Mouse (Mus musculus): ENCODE results near the gene 4931414P19Rik.

DNA sequence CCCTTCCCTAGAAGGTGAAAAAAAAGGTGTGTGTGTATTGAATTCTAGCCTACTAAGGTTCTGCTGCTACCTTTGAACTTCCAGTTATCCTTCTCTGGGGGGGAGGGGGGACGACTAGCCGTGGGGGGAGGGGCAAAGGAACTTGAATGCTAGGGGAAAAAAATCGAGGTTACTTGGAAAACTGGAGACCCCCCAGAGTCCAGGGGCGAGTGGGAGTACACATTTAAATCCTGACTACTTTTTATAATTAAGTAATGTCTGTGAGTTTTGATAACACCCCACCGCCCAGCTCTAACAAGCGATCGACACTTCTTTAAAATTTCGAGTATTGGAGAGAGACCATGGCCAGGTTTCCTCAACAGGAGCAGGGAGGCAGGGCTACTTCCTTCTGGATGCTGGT is 30.8 kb downstream of the 4931414P19Rik start:
- TF ChIP-seq EP300 (IDR thresholded peaks at IDR 0.05; ENCODE audit: insufficient read depth, low read depth, low read length) = no peak
- TF ChIP-seq CTCF (IDR thresholded peaks at IDR 0.05; ENCODE audit: low read depth, low read length) = no peak
